Mouse (Mus musculus): ENCODE data around the gene Syt10. TPM values are rescaled to one million over a fixed set of nuclear protein-coding genes. Genes with fewer than 3 reads are reported as not detected.
"Not testable (repeated sequence)": the region's sequence is repeated elsewhere in the genome, so short reads cannot be mapped to it uniquely, and the experiment has no call there.

Syt10 gene
- not detected for total RNA-seq (2021)

DNA sequence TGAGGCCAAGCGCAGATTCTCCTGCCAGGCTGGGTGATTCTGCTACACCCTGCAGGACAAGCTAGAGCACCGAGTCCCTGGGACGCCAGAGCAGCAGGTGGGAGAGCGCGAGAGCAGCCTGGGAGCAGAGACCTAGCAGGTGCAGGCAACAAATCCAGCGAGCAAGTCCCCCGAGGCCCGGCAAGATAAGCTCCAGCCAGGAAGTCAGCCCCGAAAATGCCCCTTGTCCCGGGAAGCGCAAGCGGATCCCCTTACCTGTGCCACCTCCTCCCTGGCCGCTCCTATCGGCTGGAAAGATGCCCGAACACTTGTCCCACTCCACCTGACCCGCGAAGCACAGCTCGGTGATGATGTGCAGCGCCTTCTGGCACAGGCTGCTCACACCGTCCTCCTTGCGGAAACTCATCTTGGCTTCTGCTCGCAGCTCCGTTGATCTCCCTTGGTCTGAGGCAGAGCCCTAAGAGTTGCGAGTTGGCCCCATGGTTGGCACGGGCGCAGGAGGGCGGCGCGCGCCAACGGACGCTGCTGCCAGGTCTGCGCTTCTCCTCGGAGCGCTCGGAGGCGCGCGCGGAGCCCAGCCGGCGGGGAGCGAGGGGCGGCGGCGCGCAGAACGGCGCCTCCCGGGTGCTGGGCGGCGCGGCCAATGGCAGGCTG lies at the start of gene Syt10:
Gene Syt10, minus strand, starts transcription at position 497 of the 654 bp plus-strand sequence.
- peak; percentile 61 for DNase-seq

DNA sequence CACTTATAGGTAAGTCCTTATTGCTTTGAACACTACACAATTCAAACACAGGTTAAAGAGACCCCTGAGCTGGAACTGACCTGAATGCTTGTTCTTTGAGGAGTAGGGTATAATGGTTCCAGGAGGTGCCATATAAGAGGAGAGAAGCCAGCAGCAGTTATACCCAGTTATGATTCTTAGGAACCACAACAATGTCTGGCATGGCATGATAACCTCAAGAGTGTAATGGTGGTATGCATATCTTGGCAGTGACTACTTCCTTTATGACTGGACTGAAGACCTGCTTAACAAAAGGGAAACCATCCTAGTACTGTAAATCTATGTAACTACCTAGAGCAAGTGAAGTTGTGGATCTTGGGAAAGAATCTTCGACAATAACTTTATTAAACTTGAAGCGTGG lies 42.1 kb upstream of the Syt10 start:
- no peak for DNase-seq

DNA sequence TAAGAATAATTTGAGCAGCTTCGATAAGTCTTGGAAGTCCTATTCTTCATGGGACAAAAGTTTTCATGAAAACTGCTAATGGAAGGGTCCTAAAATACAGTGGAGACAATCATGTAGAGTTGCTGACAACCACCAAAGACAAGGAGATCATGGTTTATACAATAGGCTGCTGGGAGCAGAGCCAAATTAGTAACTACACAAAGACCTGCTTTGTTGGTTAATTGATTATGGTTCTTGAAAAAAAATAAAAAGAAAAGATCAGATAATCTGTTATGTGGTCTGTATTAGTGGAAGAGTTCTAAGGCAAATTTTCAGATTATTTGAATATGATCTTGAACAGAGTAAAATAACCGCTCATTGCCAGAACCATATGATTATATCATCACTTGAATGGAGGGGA lies 37.3 kb upstream of the Syt10 start:
- no peak for DNase-seq

DNA sequence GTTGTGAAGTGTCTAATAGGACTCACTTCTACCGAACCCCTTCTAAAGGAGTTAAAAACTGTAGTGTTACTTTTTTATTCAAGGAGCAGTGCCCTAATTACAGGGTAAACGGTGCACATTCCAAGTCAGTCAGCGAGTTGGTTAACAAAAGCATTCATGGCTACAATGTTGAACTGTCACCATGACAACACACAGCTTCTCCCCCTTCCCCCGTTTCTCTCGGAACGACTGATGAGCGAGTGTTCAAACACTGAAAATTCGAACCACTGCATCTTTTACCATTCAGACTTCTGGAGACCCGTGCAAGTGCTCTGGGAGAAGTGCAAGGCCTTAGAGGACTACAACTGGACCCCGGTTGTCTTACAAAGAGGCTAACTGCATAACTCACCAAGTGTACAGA lies 25.6 kb downstream of the Syt10 start:
- no peak for DNase-seq

DNA sequence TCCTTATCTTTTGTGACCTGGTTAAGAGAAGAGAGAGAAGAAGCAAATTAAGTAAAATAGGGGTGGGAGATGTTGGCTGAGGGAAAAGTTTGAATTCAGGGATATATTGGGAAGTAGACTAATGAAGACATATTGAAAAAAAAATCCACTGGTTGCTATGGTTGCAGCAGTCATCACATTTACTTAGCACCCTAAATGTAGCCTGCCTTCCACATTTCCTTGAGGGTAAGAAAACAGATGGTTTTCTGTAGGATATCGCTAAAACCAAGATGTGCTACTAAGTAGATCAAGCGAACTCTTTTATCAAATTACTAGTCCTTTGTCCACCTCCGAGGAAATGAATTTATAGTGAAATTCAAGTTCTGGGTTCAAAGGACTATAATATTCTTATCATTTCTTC lies 37.2 kb downstream of the Syt10 start:
- no peak for DNase-seq

DNA sequence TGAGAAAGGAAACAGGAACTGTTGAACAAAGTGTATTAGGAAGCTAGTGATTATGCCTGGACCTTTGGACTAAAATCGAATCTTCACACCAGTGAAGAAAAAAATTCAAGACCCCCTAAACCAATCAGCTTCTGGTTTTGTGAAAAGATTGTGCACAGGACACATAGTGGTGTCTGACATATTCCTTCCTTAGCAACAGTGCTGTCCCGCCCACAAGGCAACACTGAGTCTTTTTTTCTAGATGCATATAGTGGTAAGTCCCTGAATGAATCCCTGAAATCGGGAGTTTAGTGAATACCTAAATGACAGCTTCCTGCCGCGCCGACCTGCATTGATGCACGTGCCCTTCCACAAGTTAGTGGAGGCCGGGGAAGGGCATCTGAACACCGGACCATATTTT lies 61.7 kb downstream of the Syt10 start:
- DNase-seq, result no peak

DNA sequence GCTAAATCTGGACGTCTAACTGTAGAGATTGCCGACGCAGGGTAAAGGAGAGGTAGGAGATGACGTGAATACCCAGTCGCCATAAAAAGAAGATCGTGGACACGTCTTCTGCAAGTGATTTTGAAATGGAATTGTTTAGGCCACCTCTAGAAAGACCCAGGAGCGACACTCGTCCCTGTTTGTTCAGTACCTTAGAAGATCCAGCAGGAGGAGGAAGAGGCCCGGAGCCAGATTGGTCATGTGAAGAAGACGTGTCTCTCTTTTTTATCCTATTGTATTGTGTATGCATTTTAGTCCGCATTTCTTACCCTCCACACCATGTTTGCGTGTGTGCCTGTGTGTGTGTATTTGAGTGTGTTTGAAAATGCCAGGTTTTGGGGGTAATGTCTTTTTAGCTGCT lies 75.6 kb downstream of the Syt10 start:
- DNase-seq, result not testable (repeated sequence)

DNA sequence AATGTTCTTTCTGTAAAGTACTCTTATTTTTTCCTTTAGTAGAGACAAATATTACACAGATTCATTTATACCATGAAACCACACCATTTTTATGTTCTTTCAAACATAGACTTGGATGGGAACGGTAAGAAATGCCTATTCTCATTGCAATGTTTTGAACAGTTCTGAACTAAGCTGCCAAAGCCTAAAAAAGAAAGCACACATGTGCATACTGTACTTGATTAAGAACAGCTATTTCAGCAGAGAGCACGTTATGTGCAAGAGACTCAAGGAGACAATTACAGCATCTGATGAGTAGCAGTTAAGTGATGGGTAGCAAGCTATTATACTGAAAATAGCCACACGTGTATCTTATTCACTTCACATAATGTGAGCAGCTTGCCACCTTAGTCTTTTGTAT lies 108.0 kb downstream of the Syt10 start:
- no peak for DNase-seq

Small RNA genes within 50 kb of the gene (microRNA-seq; reads per million reads assigned to microRNA genes)
- 0 reads per million in 2 experiments for gene Gm24643

Other genes starting within 250 kb of the Syt10 start
- 1 to 10 TPM; 6.9 to 8.3 TPM for gene Rabl2, start 249.9 kb downstream of the Syt10 start, total RNA-seq (2021)

All from heart, postnatal 4 days (tissue).